Mouse (Mus musculus) cerebral cortex, adult 2 months (tissue): ENCODE data around the gene Tmem233.

Experiments
- WGBS: fragments of 180-500 bp; shearing (Covaris S2); methylation state at CpG from one replicate; pipeline ENCODE4 v1.1.7; 2018; 5-methylcytosine and 5-hydroxymethylcytosine counted together

The Tmem233 gene

GRCm38 (mm10) chr5:116029071-116029470 is 54.0 kb downstream of the Tmem233 start:
- WGBS: 80% methylated on average over 7 of the region's 7 CpGs

GRCm38 (mm10) chr5:116026561-116026960 is 56.5 kb downstream of the Tmem233 start:
- WGBS: 87% methylated on average over 14 of the region's 14 CpGs

GRCm38 (mm10) chr5:116026107-116026506 is 56.9 kb downstream of the Tmem233 start:
- 93% methylated on average over 5 of the region's 5 CpGs for WGBS

GRCm38 (mm10) chr5:116024327-116024739 is 58.7 kb downstream of the Tmem233 start, which contains the start of gene Prkab1:
Gene Prkab1 (minus strand): TSS chr5:116024508.
- WGBS: under 1% methylated on average over 46 of the region's 46 CpGs

GRCm38 (mm10) chr5:116023821-116024284 is 59.2 kb downstream of the Tmem233 start:
- under 1% methylated on average over 28 of the region's 28 CpGs for WGBS

- WGBS: 15% methylated on average over 8 of the region's 8 CpGs
Observed at GRCm38 (mm10) chr5:116023251-116023661, 59.8 kb downstream of the Tmem233 start.

- WGBS: 72% methylated on average over 7 of the region's 7 CpGs
Observed at GRCm38 (mm10) chr5:116022658-116023200, 60.3 kb downstream of the Tmem233 start.

- 92% methylated on average over 12 of the region's 12 CpGs for WGBS
Observed at GRCm38 (mm10) chr5:116022131-116022530, 60.9 kb downstream of the Tmem233 start.

GRCm38 (mm10) chr5:116021552-116021951 is 61.5 kb downstream of the Tmem233 start:
- WGBS: 81% methylated on average over 14 of the region's 14 CpGs

- WGBS: 83% methylated on average over 11 of the region's 11 CpGs
Observed at GRCm38 (mm10) chr5:116019371-116019770, 63.7 kb downstream of the Tmem233 start.

GRCm38 (mm10) chr5:116018784-116019183 is 64.3 kb downstream of the Tmem233 start:
- 69% methylated on average over 6 of the region's 6 CpGs for WGBS

- WGBS: 71% methylated on average over 9 of the region's 9 CpGs
Observed at GRCm38 (mm10) chr5:116018196-116018595, 64.8 kb downstream of the Tmem233 start.

- WGBS: 82% methylated on average over 8 of the region's 8 CpGs
Observed at GRCm38 (mm10) chr5:116017391-116017790, 65.7 kb downstream of the Tmem233 start.

GRCm38 (mm10) chr5:116016542-116016941 is 66.5 kb downstream of the Tmem233 start:
- WGBS: 51% methylated on average over 5 of the region's 5 CpGs

GRCm38 (mm10) chr5:116014237-116014636 is 68.8 kb downstream of the Tmem233 start:
- WGBS: 88% methylated on average over 11 of the region's 11 CpGs

GRCm38 (mm10) chr5:116013821-116014220 is 69.2 kb downstream of the Tmem233 start:
- 62% methylated on average over 8 of the region's 8 CpGs for WGBS

GRCm38 (mm10) chr5:116012503-116012902 is 70.5 kb downstream of the Tmem233 start:
- 63% methylated on average over 7 of the region's 7 CpGs for WGBS

GRCm38 (mm10) chr5:116011700-116012099 is 71.3 kb downstream of the Tmem233 start:
- WGBS: 90% methylated on average over 7 of the region's 7 CpGs

GRCm38 (mm10) chr5:116009884-116010627 is 73.0 kb downstream of the Tmem233 start:
- WGBS: 69% methylated on average over 2 of the region's 2 CpGs

- 83% methylated on average over 15 of the region's 15 CpGs for WGBS
Observed at GRCm38 (mm10) chr5:116009091-116009851, 73.8 kb downstream of the Tmem233 start.

- 90% methylated on average over 13 of the region's 13 CpGs for WGBS
Observed at GRCm38 (mm10) chr5:116007723-116008122, 75.3 kb downstream of the Tmem233 start.

- WGBS: 73% methylated on average over 22 of the region's 22 CpGs
Observed at GRCm38 (mm10) chr5:116006324-116007099, 76.5 kb downstream of the Tmem233 start.
